Mouse (Mus musculus) erythroblast, embryonic 14.5 days (primary cell): ENCODE results near the gene Gm49425. TPM values are rescaled to one million over a fixed set of nuclear protein-coding genes. Genes with fewer than 3 reads are reported as not detected.
"Not testable (repeated sequence)": the region's sequence is repeated elsewhere in the genome, so short reads cannot be mapped to it uniquely, and the experiment has no call there.

Source experiments
- H3K27me3 ChIP-seq: 2 replicates; pipeline ENCODE4 v1.6.1; 2012; ENCODE audit warnings: inconsistent platforms; ENCODE audit not compliant: control insufficient read depth
- H3K36me3 ChIP-seq: 2 replicates; pipeline ENCODE4 v1.6.1; 2012; ENCODE audit warnings: mild to moderate bottlenecking, inconsistent platforms; ENCODE audit not compliant: control insufficient read depth
- H3K4me1 ChIP-seq: 2 replicates; pipeline ENCODE4 v1.6.1; 2012; ENCODE audit warnings: inconsistent platforms; ENCODE audit not compliant: control insufficient read depth
- H3K4me3 ChIP-seq: replicated peaks from 2 replicates; pipeline ENCODE3; 2012; ENCODE audit warnings: moderate library complexity, mild to moderate bottlenecking, inconsistent platforms
- H3K9me3 ChIP-seq: 2 replicates; pipeline ENCODE4 v1.6.1; 2012; ENCODE audit warnings: low read length, inconsistent platforms, mixed read lengths; ENCODE audit not compliant: control insufficient read depth
- GATA1 ChIP-seq: IDR thresholded peaks from 2 replicates; pipeline ENCODE4 v1.6.1; 2012; ENCODE audit warnings: low read length, inconsistent platforms, mixed read lengths
- TAL1 ChIP-seq: IDR thresholded peaks from 3 replicates; pipeline ENCODE4 v1.6.1; 2012; ENCODE audit warnings: low read length, inconsistent platforms, mixed read lengths
- polyA plus RNA-seq: library from polyadenylated mRNA; stranded (reverse); fragments of >175 nt; gene quantifications from 2 replicates; pipeline ENCODE4 v1.2.3, GENCODE M21; 2012

Gene Gm49425
- polyA plus RNA-seq: not detected in 2 replicates

DNA sequence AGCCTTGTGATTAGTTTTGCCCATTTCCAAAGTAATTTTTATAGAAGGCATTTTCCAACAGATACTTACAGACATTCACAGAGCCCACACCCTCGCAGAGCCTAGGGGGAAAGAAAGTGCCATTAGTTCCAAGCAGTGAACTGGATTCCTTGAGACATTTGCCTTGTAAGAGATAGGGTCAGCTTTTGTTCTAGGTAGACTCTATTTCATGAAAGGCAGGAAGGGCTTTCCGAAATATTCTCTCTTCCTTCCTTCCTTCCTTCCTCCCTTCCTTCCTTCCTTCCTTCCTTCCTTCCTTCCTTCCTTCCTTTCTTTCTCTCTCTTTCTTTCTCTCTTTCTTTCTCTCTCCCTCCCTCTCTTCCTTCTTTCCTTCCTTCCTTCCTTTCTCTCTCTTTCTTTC is at the start of gene Gm49425:
Gene Gm49425 (minus strand): TSS at position 101 of the 400 bp plus-strand sequence.
- not testable (repeated sequence) for H3K36me3 ChIP-seq, H3K9me3 ChIP-seq, H3K27me3 ChIP-seq, H3K4me3 ChIP-seq, H3K4me1 ChIP-seq

DNA sequence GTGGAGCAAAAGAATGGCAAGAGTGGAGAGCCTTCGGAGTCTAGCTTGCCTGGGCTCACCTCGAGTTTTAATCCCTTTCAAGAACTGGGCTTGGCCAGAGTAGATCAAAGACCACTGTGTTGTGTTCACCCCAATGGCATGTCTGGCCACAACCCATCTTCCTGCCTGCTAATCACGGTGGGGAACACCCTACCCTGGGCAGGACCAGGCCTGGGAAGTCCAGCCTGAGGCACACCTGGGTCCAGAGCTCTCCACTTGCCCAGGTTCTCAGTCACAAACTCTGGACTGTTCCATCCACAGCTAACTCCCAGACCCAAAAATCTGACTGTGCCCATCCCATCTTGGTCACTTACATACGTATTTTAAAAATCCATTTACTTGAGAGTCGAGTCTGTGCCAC is 45.8 kb upstream of the Gm49425 start, which contains the start of gene Krt90:
Gene Krt90 (minus strand): TSS at position 101 of the 400 bp plus-strand sequence.
- no peaks in the 10 kb centered on the region for H3K27me3 ChIP-seq
- no peak within 1 kb of the TSS for H3K4me3 ChIP-seq
- TF ChIP-seq TAL1 (no peak), GATA1 (no peak)
- H3K36me3 ChIP-seq: no peaks in the 10 kb centered on the region
- no peaks in the 10 kb centered on the region for H3K4me1 ChIP-seq
- H3K9me3 ChIP-seq: no peaks in the 10 kb centered on the region

DNA sequence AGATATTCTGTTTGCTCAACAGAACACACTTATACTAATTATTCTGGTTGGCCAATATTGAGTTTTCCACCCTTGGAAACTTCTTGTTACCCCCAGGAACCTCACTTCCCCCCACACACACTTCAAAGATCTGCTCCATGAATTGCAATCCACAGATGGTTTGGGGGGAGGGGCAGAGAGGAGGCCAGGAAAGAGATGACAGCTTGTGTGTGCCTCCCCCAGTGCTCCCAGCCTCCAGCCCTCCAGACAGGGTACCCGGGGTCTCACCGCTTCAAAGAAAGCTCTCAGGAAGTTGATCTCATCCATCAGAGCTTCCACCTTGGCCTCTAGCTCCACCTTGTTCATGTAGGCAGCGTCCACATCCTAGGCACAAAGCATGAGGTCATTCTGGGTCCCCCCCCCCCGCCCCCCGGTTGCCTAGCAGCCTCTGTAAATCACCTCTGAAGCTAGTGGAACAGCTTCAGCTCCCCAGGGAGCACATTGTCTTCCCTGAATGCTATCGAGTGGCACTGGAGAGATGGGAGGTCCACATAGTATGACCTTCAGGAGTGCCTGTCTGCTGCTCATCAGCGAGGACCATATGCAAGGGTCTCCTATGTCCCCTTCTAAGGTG is 41.1 kb upstream of the Gm49425 start:
- Histone ChIP-seq H3K36me3 (no peaks in the 10 kb centered on the region), H3K9me3 (no peaks in the 10 kb centered on the region), H3K4me3 (no peak overlapping the region), H3K27me3 (peaks cover 2% of the 10 kb centered on the region; the same call in 1 of the 2 replicates), H3K4me1 (no peaks in the 10 kb centered on the region)
- no peak for TF ChIP-seq TAL1
- no peak for TF ChIP-seq GATA1

DNA sequence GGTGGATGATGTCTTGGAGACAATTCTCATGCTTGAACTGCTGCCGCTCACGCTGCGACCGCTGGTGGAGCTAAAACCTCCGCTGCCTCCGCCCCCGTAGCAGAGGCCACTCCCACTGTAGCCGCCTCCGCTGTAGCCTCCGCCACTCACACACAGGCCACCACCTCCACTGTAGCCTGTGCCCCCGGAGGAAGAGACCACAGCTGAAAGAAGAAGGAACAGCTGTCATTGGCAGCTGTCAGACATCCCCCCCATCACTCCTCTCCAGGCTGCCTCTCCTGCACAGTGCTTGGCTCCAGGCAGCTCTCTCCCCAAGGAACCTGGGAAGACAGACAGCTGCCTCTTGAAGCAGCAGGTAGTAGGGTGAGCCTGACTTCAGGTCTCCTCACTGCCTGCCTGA is 36.1 kb upstream of the Gm49425 start:
- H3K4me1 ChIP-seq: no peaks in the 10 kb centered on the region
- TF ChIP-seq TAL1: no peak
- no peak for TF ChIP-seq GATA1
- H3K4me3 ChIP-seq: no peak overlapping the region
- no peaks in the 10 kb centered on the region for H3K9me3 ChIP-seq
- H3K27me3 ChIP-seq: peaks cover 7% of the 10 kb centered on the region
- no peaks in the 10 kb centered on the region for H3K36me3 ChIP-seq

DNA sequence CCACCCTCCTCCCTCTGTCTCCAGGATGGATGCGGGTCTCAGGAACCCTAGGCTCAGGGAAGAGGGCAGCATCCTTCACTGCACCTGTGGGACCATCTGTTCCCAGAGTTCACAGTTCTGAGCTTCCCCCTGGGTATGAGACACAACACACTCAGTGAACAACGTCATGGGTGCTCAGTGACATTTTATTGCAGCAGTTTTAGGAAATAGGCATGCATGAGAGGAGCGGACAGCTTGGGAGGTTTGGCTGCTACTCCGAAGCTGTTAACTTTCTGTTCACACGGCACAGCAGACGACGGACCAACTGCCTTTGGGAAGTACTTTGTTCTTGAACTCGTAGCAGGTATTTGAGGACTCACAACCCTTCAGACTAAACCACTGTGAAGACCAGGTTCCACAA is 35.1 kb upstream of the Gm49425 start:
- H3K4me1 ChIP-seq: no peaks in the 10 kb centered on the region
- no peak for TF ChIP-seq GATA1
- no peak for TF ChIP-seq TAL1
- H3K36me3 ChIP-seq: no peaks in the 10 kb centered on the region
- H3K4me3 ChIP-seq: no peak overlapping the region
- H3K27me3 ChIP-seq: peaks cover 7% of the 10 kb centered on the region
- H3K9me3 ChIP-seq: no peaks in the 10 kb centered on the region

DNA sequence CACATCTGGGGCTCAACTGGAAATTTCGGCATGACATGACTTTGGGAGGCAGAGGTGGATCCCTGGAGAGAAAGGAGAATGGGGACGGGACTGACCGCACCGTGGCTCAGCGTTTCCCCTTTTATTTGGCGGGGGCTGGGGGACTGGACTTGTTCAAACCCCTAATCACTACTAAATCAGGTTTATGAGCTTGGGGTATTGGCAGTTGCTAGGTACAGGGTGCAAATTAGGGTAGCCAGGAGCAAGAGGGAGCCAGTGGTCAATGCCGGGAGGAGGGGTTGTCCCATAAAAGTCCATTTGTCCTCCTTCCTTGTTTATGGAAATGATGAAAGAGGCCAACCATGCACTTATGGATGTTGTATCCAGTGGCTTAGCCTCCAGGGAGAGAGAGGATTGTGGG is 33.5 kb upstream of the Gm49425 start, which contains the start of gene Krt82:
Gene Krt82 (minus strand): TSS at position 101 of the 400 bp plus-strand sequence.
- Histone ChIP-seq H3K9me3 (no peaks in the 10 kb centered on the region), H3K27me3 (peaks cover 7% of the 10 kb centered on the region), H3K4me1 (no peaks in the 10 kb centered on the region), H3K4me3 (no peak within 1 kb of the TSS), H3K36me3 (no peaks in the 10 kb centered on the region)
- TF ChIP-seq GATA1 (no peak), TAL1 (no peak)

DNA sequence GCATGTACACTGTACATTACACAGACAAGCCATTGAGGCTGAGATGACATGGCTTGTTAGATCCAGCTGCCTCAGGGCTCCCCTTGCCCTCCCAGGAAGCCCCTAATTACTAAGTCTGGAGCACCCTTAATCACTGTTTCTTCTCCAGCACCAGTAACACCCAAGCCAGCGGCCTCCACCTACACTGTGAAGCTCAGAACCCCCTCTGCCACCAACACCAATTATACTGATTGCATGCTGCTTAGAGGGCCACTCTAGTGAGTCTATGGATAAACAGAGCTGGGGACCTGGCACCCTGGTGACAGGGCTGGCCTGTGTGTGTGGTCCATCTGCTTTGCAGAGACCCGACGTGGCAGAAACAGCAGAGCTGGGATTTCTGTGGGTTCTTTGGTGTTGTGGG is 27.4 kb upstream of the Gm49425 start:
- Histone ChIP-seq H3K4me3 (no peak overlapping the region), H3K9me3 (no peaks in the 10 kb centered on the region), H3K4me1 (no peaks in the 10 kb centered on the region), H3K36me3 (no peaks in the 10 kb centered on the region), H3K27me3 (no peaks in the 10 kb centered on the region)
- TF ChIP-seq TAL1 (no peak), GATA1 (no peak)

DNA sequence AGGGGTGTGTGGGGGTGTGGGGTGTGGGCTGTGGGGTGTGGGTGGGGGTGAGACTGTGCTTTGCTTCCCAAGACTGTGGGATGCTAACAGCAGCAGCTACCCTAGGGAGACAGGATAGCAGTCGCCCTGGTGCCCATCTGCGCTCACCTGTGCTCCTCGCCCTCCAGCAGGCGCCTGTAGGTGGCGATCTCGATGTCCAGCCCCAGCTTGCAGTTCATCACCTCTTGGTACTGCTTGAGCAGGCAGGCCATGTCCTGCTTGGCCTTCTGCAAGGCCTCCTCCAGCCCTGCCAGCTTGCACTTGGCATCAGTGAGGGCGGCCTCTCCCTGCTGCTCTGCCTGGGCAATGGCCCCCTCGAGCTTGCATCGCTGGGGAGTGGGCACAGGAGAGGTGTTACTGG is 25.5 kb upstream of the Gm49425 start:
- H3K9me3 ChIP-seq: no peaks in the 10 kb centered on the region
- no peak for TF ChIP-seq GATA1
- no peak for TF ChIP-seq TAL1
- no peak overlapping the region for H3K4me3 ChIP-seq
- no peaks in the 10 kb centered on the region for H3K27me3 ChIP-seq
- H3K36me3 ChIP-seq: no peaks in the 10 kb centered on the region
- no peaks in the 10 kb centered on the region for H3K4me1 ChIP-seq

DNA sequence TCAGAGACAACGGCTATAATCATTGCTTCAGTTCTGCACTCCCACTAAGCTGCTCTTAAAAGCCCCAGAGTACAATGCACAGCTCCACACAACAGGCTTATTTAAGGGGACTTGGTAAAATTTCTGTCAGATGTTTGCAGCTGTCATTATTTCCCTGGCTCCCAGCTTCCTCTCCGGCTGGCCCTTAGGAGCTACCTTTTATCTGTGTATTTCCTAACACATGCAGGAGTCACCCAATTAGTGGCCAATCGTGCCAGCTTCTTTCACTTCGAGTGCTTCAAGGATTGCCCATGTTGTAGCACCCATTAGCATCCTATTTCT is 21.5 kb upstream of the Gm49425 start:
- Histone ChIP-seq H3K9me3 (no peaks in the 10 kb centered on the region), H3K36me3 (no peaks in the 10 kb centered on the region), H3K27me3 (no peaks in the 10 kb centered on the region), H3K4me1 (no peaks in the 10 kb centered on the region), H3K4me3 (no peak overlapping the region)
- TF ChIP-seq GATA1: no peak
